Mouse (Mus musculus) neural tube, embryonic 13.5 days (tissue): ENCODE results near the gene Grap2. TPM values are rescaled to one million over a fixed set of nuclear protein-coding genes. Genes with fewer than 3 reads are reported as not detected.
A peak's percentile ranks its signal among the peaks of the same experiment; 100 is the strongest.

Source experiments
- ATAC-seq: fragments of 200-750 bp; cut with Nextera tagmentation; 2 replicates; pipeline ENCODE4 v1.8.0; 2017; ENCODE audit warnings: low read depth, mild to moderate bottlenecking, moderate TSS enrichment, moderate library complexity
- H3K27ac ChIP-seq: fragments of 300-500 bp; sonication (generic); replicated peaks from 2 replicates; pipeline ENCODE4 v1.5.1; 2015; ENCODE audit warnings: moderate library complexity, mild to moderate bottlenecking, inconsistent platforms
- H3K27me3 ChIP-seq: fragments of 300-500 bp; sonication (generic); 2 replicates; pipeline ENCODE4 v1.6.1; 2015; ENCODE audit warnings: mild to moderate bottlenecking, inconsistent platforms
- H3K36me3 ChIP-seq: fragments of 300-500 bp; sonication (generic); 2 replicates; pipeline ENCODE4 v1.6.1; 2015; ENCODE audit warnings: mild to moderate bottlenecking, inconsistent platforms
- H3K4me1 ChIP-seq: fragments of 300-500 bp; sonication (generic); replicated peaks from 2 replicates; pipeline ENCODE4 v1.6.1; 2015; ENCODE audit warnings: inconsistent platforms
- H3K4me2 ChIP-seq: fragments of 300-500 bp; sonication (generic); 2 replicates; pipeline ENCODE4 v1.6.1; 2015; ENCODE audit warnings: inconsistent platforms, mild to moderate bottlenecking, moderate library complexity
- H3K4me3 ChIP-seq: fragments of 300-500 bp; sonication (generic); 2 replicates; pipeline ENCODE4 v1.5.1; 2015; ENCODE audit warnings: mild to moderate bottlenecking, inconsistent platforms
- H3K9ac ChIP-seq: fragments of 300-500 bp; sonication (generic); 2 replicates; pipeline ENCODE4 v1.6.1; 2015; ENCODE audit warnings: moderate library complexity, mild to moderate bottlenecking, inconsistent platforms
- H3K9me3 ChIP-seq: fragments of 300-500 bp; sonication (generic); 2 replicates; pipeline ENCODE4 v1.6.1; 2016; ENCODE audit warnings: inconsistent platforms
- WGBS: fragments of 180-500 bp; shearing (Covaris S2); methylation state at CpG from one replicate; pipeline ENCODE4 v1.1.7; 2015; 5-methylcytosine and 5-hydroxymethylcytosine counted together
- polyA plus RNA-seq: library from polyadenylated mRNA; unstranded; fragments of >200 nt; fragmentation: Nextera tagmentation; extraction: Ambion mirVana; gene quantifications from 2 replicates; pipeline ENCODE4 v1.2.1, GENCODE M21; 2015

The Grap2 gene
- polyA plus RNA-seq, 1 experiment from 2014 or later: 0.50 TPM

DNA sequence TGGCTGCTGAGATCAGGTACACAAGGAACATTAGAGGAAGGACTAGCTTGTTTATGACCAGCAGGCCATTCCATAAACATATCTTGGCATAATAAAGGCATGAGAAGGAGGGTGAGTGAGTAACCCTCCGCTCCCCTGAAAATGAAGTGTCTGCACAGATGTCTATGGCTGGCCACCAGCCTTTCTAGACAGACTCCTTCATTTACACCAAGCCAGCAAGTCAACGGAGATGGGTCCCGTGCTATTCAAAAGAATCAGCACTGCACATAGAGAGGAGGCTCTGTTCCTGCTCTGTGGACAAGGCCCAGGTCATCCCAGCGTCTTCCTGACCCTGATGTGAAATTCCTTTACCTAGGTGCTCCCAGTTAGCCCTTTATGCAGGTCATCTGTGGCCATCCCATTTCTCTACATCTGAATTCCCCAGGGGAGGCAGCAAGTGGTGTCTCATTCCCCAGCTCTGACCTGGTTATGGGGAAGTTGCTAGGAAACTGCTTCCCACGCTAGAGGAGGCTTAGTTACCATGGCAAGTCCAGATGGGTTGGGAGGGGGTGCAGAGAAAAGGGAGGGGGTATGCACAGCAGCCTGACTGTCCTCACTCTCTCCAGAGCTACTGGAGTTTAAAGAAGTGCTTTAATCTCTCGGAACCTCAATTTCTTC is 86.5 kb downstream of the Grap2 start:
- peaks cover 6% of the 10 kb centered on the region; the same call in 1 of the 2 replicates for H3K4me1 ChIP-seq
- no peak overlapping the region for H3K4me2 ChIP-seq
- 69% methylated on average over 6 of the region's 6 CpGs for WGBS
- no peak overlapping the region for H3K4me3 ChIP-seq
- no peaks in the 10 kb centered on the region for H3K9me3 ChIP-seq
- no peaks in the 10 kb centered on the region for H3K36me3 ChIP-seq
- H3K27ac ChIP-seq: no peak overlapping the region
- ATAC-seq: no peak
- H3K27me3 ChIP-seq: no peaks in the 10 kb centered on the region
- H3K9ac ChIP-seq: no peak overlapping the region

- no peaks in the 10 kb centered on the region for H3K36me3 ChIP-seq
- peaks cover 6% of the 10 kb centered on the region; the same call in 1 of the 2 replicates for H3K4me1 ChIP-seq
- no peak overlapping the region for H3K27ac ChIP-seq
- H3K4me2 ChIP-seq: no peak overlapping the region
- WGBS: 67% methylated on average over 4 of the region's 4 CpGs
- no peaks in the 10 kb centered on the region for H3K9me3 ChIP-seq
- no peaks in the 10 kb centered on the region for H3K27me3 ChIP-seq
- no peak for ATAC-seq
- H3K9ac ChIP-seq: no peak overlapping the region
- no peak overlapping the region for H3K4me3 ChIP-seq
Observed at GRCm38 (mm10) chr15:80660963-80661362, 88.6 kb downstream of the Grap2 start.

GRCm38 (mm10) chr15:80664444-80664843 is 92.0 kb downstream of the Grap2 start:
- no peak overlapping the region for H3K27ac ChIP-seq
- 85% methylated on average over 4 of the region's 4 CpGs for WGBS
- no peaks in the 10 kb centered on the region for H3K4me1 ChIP-seq
- ATAC-seq: no peak
- no peaks in the 10 kb centered on the region for H3K36me3 ChIP-seq
- peaks cover 2% of the 10 kb centered on the region for H3K27me3 ChIP-seq
- H3K4me3 ChIP-seq: no peak overlapping the region
- 0 out of 2 replicates have a peak, but pooled peaks cover 7% of the 10 kb centered on the region for H3K9me3 ChIP-seq
- no peak overlapping the region for H3K9ac ChIP-seq
- H3K4me2 ChIP-seq: no peak overlapping the region

GRCm38 (mm10) chr15:80671295-80672252 is 99.2 kb downstream of the Grap2 start, which contains the start of gene Fam83f:
Gene Fam83f (plus strand): TSS chr15:80671847.
- H3K4me2 ChIP-seq: peak within 1 kb of the TSS; percentile 65
- peak within 1 kb of the TSS; percentile 41 for H3K4me3 ChIP-seq
- peak within 1 kb of the TSS; percentile 62 for H3K9ac ChIP-seq
- H3K36me3 ChIP-seq: no peaks in the 10 kb centered on the region
- peaks cover 12% of the 10 kb centered on the region for H3K4me1 ChIP-seq
- no peak within 1 kb of the TSS for H3K27ac ChIP-seq
- H3K9me3 ChIP-seq: 0 out of 2 replicates have a peak, but pooled peaks cover 7% of the 10 kb centered on the region
- WGBS: 4% methylated on average over 85 of the region's 85 CpGs
- ATAC-seq: peak; percentile 56; the same call in 1 of the 2 replicates
- peaks cover 48% of the 10 kb centered on the region for H3K27me3 ChIP-seq

GRCm38 (mm10) chr15:80672810-80673209 is 100.4 kb downstream of the Grap2 start:
- Histone ChIP-seq H3K4me1 (peaks cover 16% of the 10 kb centered on the region), H3K4me3 (no peak overlapping the region), H3K36me3 (no peaks in the 10 kb centered on the region), H3K27ac (no peak overlapping the region), H3K9me3 (no peaks in the 10 kb centered on the region), H3K9ac (no peak overlapping the region), H3K4me2 (no peak overlapping the region), H3K27me3 (peaks cover 48% of the 10 kb centered on the region)
- no peak for ATAC-seq
- WGBS: 66% methylated on average over 2 of the region's 2 CpGs

- H3K36me3 ChIP-seq: no peaks in the 10 kb centered on the region
- H3K9me3 ChIP-seq: no peaks in the 10 kb centered on the region
- no peak for ATAC-seq
- peaks cover 22% of the 10 kb centered on the region for H3K4me1 ChIP-seq
- WGBS: 75% methylated on average over 4 of the region's 4 CpGs
- no peak overlapping the region for H3K4me2 ChIP-seq
- H3K9ac ChIP-seq: no peak overlapping the region
- no peak overlapping the region for H3K4me3 ChIP-seq
- peaks cover 48% of the 10 kb centered on the region for H3K27me3 ChIP-seq
- no peak overlapping the region for H3K27ac ChIP-seq
Observed at GRCm38 (mm10) chr15:80673337-80674095, 101.1 kb downstream of the Grap2 start.

DNA sequence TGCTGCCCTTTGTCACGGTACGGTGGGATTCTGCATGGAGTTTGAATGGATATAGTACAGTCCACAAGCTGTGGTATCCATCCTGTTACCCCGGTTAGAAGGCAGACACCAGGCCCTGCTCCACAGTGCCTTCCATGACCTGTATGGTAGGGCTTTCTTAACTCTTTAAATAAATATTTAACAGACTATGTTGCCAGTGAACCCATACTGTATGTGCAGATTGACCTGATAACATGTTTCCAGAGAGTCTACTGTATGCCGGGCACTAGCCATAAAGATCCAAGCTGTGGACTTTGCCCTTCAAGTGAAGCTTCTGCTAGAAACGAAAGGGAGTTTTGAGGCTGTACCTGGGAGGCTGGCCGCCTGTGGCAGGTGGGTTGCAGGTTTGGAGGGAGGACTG is 102.3 kb downstream of the Grap2 start:
- no peak overlapping the region for H3K9ac ChIP-seq
- 85% methylated on average over 6 of the region's 6 CpGs for WGBS
- H3K4me3 ChIP-seq: no peak overlapping the region
- no peak overlapping the region for H3K27ac ChIP-seq
- H3K27me3 ChIP-seq: peaks cover 44% of the 10 kb centered on the region
- no peak overlapping the region for H3K4me2 ChIP-seq
- no peak for ATAC-seq
- H3K36me3 ChIP-seq: no peaks in the 10 kb centered on the region
- H3K4me1 ChIP-seq: peaks cover 31% of the 10 kb centered on the region
- no peaks in the 10 kb centered on the region for H3K9me3 ChIP-seq

- Histone ChIP-seq H3K27me3 (no peaks in the 10 kb centered on the region), H3K4me3 (no peak overlapping the region), H3K9me3 (no peaks in the 10 kb centered on the region), H3K36me3 (no peaks in the 10 kb centered on the region), H3K4me2 (no peak overlapping the region), H3K4me1 (peaks cover 52% of the 10 kb centered on the region), H3K9ac (no peak overlapping the region), H3K27ac (peak overlapping the region; percentile 64)
- 44% methylated on average over 8 of the region's 8 CpGs for WGBS
- ATAC-seq: peak; percentile 69
Observed at GRCm38 (mm10) chr15:80679515-80680215, 107.3 kb downstream of the Grap2 start.

- 73% methylated on average over 7 of the region's 7 CpGs for WGBS
Observed at GRCm38 (mm10) chr15:80680347-80681030, 108.1 kb downstream of the Grap2 start.

DNA sequence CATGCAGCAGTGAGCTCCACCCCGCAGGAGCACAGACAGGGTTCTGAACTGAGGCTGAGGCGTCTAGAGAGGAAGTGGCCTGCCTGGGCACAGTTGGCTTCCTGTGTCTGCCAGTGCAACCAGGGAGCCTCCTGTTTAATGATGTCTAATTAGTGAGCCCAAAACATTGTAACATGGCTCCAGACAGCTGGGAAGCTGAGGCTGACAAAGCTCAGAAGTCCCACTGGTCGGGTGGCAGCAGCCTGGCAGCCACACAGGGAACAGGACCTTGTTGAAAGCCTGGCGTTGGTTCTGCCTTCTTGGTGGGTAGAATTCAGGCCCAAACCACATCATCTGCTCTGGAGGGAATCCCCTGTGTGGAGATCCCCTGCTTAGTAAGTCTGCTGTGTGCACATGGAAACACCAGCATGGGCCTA is 109.1 kb downstream of the Grap2 start:
- H3K27ac ChIP-seq: 0 out of 2 replicates have a peak overlapping the region, but pooled peaks have one; percentile 7
- WGBS: 69% methylated on average over 4 of the region's 4 CpGs
- H3K27me3 ChIP-seq: no peaks in the 10 kb centered on the region
- no peaks in the 10 kb centered on the region for H3K9me3 ChIP-seq
- H3K9ac ChIP-seq: no peak overlapping the region
- H3K4me1 ChIP-seq: peaks cover 70% of the 10 kb centered on the region
- ATAC-seq: no peak
- H3K4me2 ChIP-seq: no peak overlapping the region
- no peaks in the 10 kb centered on the region for H3K36me3 ChIP-seq
- no peak overlapping the region for H3K4me3 ChIP-seq

More at GRCm38 (mm10) chr15:80680347-80681030, 108.1 kb downstream of the Grap2 start:
- H3K4me3 ChIP-seq: no peak overlapping the region
- H3K4me2 ChIP-seq: no peak overlapping the region
- no peak for ATAC-seq
- no peaks in the 10 kb centered on the region for H3K9me3 ChIP-seq
- no peaks in the 10 kb centered on the region for H3K36me3 ChIP-seq
- H3K9ac ChIP-seq: no peak overlapping the region
- H3K4me1 ChIP-seq: peaks cover 60% of the 10 kb centered on the region
- H3K27ac ChIP-seq: 0 out of 2 replicates have a peak overlapping the region, but pooled peaks have one; percentile 20
- no peaks in the 10 kb centered on the region for H3K27me3 ChIP-seq

DNA sequence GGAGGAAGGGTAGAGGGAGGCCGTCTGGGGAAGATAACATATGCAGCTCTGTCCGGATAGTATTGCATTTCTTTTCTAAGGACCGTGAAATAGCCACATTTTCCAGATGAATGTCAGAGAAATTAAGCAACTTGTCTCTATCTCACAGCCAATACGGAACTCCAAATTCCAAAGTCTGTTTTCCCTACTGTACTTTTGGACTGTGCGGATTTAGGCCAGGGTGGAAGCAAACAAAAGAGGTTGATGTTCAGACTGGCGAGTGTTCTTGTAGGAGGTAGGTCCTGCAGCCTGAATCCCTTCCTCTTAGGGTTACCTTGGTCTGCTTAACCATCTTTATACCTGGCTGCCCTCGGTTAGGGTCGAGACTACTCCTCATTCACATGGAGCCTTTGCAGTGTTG is 109.9 kb downstream of the Grap2 start:
- Histone ChIP-seq H3K4me1 (peaks cover 72% of the 10 kb centered on the region), H3K9ac (no peak overlapping the region), H3K4me2 (no peak overlapping the region), H3K36me3 (no peaks in the 10 kb centered on the region), H3K27ac (no peak overlapping the region), H3K4me3 (no peak overlapping the region), H3K27me3 (no peaks in the 10 kb centered on the region), H3K9me3 (no peaks in the 10 kb centered on the region)
- no peak for ATAC-seq
- 84% methylated on average over 8 of the region's 8 CpGs for WGBS
